Mouse (Mus musculus) bone marrow macrophage, adult 2 months (primary cell): ENCODE data around the gene Garem2.

ENCODE experiments used
- CTCF ChIP-seq: IDR thresholded peaks from 2 replicates; pipeline ENCODE4 v1.5.1; 2012; ENCODE audit warnings: low read depth, mild to moderate bottlenecking, low read length, moderate library complexity
- POLR2A ChIP-seq: IDR thresholded peaks from 2 replicates; pipeline ENCODE4 v1.6.1; 2012; ENCODE audit warnings: mild to moderate bottlenecking, low read depth, low read length, borderline replicate concordance

GRCm38 (mm10) chr5:30118018-30118417, 13.1 kb downstream of the Garem2 start:
- TF ChIP-seq POLR2A (no peak), CTCF (no peak)
